Mouse (Mus musculus) hindbrain, embryonic 11.5 days (tissue): ENCODE data around the gene Josd2. TPM values are rescaled to one million over a fixed set of nuclear protein-coding genes. Genes with fewer than 3 reads are reported as not detected.

Experiments used
- ATAC-seq: fragments of 200-750 bp; cut with Nextera tagmentation; 2 replicates; pipeline ENCODE4 v1.8.0; 2017; ENCODE audit warnings: mild to moderate bottlenecking, moderate TSS enrichment, moderate library complexity; ENCODE audit not compliant: low FRiP score
- DNase-seq: peaks from one replicate; pipeline ENCODE4 v3.0.0-alpha.2; 2015; ENCODE audit warnings: low spot score
- H3K27ac ChIP-seq: fragments of 300-500 bp; sonication (generic); 2 replicates; pipeline ENCODE4 v1.5.1; 2014; ENCODE audit warnings: mild to moderate bottlenecking, low read depth, low read length
- H3K27me3 ChIP-seq: fragments of 300-500 bp; sonication (generic); 2 replicates; pipeline ENCODE4 v1.6.1; 2014; ENCODE audit warnings: mild to moderate bottlenecking, low read length, moderate library complexity, mixed read lengths; ENCODE audit not compliant: control insufficient read depth, insufficient read depth
- H3K36me3 ChIP-seq: fragments of 300-500 bp; sonication (generic); 2 replicates; pipeline ENCODE4 v1.6.1; 2014; ENCODE audit warnings: mild to moderate bottlenecking, low read length, moderate library complexity, mixed read lengths; ENCODE audit not compliant: control insufficient read depth, insufficient read depth
- H3K4me1 ChIP-seq: fragments of 300-500 bp; sonication (generic); replicated peaks from 2 replicates; pipeline ENCODE4 v1.6.1; 2014; ENCODE audit warnings: low read length, mixed read lengths; ENCODE audit not compliant: control insufficient read depth, insufficient read depth
- H3K4me2 ChIP-seq: fragments of 300-500 bp; sonication (generic); replicated peaks from 2 replicates; pipeline ENCODE4 v1.6.1; 2014; ENCODE audit warnings: mild to moderate bottlenecking, low read depth, low read length
- H3K4me3 ChIP-seq: fragments of 300-500 bp; sonication (generic); 2 replicates; pipeline ENCODE4 v1.5.1; 2014; ENCODE audit warnings: low read depth, low read length
- H3K9ac ChIP-seq: fragments of 300-500 bp; sonication (generic); 2 replicates; pipeline ENCODE4 v1.6.1; 2014; ENCODE audit warnings: low read depth, low read length
- H3K9me3 ChIP-seq: fragments of 300-500 bp; sonication (generic); 2 replicates; pipeline ENCODE4 v1.6.1; 2016; ENCODE audit warnings: low read length; ENCODE audit not compliant: control insufficient read depth
- WGBS: fragments of 180-500 bp; shearing (Covaris S2); extraction: QIAGEN DNeasy Blood & Tissue Kit; methylation state at CpG from one replicate; pipeline ENCODE4 v1.1.7; 2014; 5-methylcytosine and 5-hydroxymethylcytosine counted together
- polyA plus RNA-seq: library from polyadenylated mRNA; unstranded; fragments of >200 nt; fragmentation: Nextera tagmentation; extraction: Ambion mirVana; gene quantifications from 2 replicates; pipeline ENCODE4 v1.2.1, GENCODE M21; 2014

The Josd2 gene
- polyA plus RNA-seq, 1 experiment from 2014 or later = 59.1 TPM

DNA sequence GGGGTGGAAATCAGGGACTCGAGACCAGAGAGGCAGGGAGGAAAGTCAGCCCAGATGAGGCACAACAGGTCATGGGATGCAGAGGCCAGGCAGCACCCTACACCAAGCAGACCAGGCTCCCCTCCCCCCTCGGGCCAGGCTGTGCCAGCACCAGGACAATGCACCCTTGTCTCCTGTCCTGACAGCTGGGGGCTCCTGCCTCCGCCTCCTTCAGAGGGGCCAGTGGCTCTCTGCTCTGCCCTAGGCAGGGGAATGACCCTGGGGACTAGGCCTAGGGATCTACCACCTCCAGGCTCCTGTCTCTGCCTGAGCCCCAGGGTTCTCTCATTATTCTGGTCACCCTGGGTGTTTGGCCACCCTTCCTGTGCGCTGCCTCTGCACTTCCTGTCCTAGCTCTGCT, 6.6 kb downstream of the Josd2 start:
- H3K27me3 ChIP-seq = no peaks in the 10 kb centered on the region; the same call in 1 of the 2 replicates

DNA sequence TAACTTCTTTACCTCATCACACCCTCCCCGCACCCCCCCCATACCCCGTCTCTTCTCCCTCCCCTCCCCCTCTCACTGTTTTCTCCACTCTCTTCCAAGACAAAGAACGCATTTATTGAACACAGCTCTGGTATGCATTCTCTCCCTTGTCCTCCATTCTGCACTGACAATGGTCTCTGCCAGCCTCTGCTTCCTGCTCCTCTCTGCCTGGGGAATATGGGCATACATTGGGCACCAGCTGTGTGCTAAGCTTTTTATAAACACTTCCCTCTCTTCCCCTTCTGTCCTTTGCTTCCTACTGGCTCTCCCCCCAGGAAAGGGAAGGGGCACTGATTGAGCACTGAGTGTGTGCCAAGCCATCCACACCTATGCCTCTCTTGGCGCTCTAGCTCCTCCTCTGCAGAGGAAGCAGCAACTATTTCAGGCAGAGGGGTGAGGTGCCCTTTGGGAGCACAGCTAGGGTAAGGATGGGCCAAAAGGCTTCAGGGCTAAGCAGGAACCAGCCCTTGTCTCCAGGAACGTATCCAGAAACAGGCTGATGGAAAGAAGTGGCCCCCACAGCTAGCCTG, 7.3 kb downstream of the Josd2 start:
- Histone ChIP-seq H3K4me1 (peaks cover 8% of the 10 kb centered on the region), H3K27me3 (no peaks in the 10 kb centered on the region; the same call in 1 of the 2 replicates), H3K4me3 (no peak overlapping the region), H3K4me2 (no peak overlapping the region), H3K9ac (no peak overlapping the region), H3K9me3 (no peaks in the 10 kb centered on the region), H3K36me3 (no peaks in the 10 kb centered on the region), H3K27ac (peak overlapping the region; percentile 58; the same call in 1 of the 2 replicates)
- DNase-seq = no peak
- peak; percentile 18; the same call in 1 of the 2 replicates for ATAC-seq
- 26% methylated on average over 5 of the region's 5 CpGs for WGBS

More for the DNA sequence above, 6.6 kb downstream of the Josd2 start:
- ATAC-seq = peak; percentile 82
- no peaks in the 10 kb centered on the region for H3K9me3 ChIP-seq
- 13% methylated on average over 4 of the region's 4 CpGs for WGBS
- no peak overlapping the region for H3K4me3 ChIP-seq
- no peaks in the 10 kb centered on the region for H3K36me3 ChIP-seq
- H3K4me2 ChIP-seq = no peak overlapping the region
- peaks cover 8% of the 10 kb centered on the region for H3K4me1 ChIP-seq
- peak overlapping the region; percentile 41; the same call in 1 of the 2 replicates for H3K9ac ChIP-seq
- peak; percentile 68 for DNase-seq
- H3K27ac ChIP-seq = peak overlapping the region; percentile 58

DNA sequence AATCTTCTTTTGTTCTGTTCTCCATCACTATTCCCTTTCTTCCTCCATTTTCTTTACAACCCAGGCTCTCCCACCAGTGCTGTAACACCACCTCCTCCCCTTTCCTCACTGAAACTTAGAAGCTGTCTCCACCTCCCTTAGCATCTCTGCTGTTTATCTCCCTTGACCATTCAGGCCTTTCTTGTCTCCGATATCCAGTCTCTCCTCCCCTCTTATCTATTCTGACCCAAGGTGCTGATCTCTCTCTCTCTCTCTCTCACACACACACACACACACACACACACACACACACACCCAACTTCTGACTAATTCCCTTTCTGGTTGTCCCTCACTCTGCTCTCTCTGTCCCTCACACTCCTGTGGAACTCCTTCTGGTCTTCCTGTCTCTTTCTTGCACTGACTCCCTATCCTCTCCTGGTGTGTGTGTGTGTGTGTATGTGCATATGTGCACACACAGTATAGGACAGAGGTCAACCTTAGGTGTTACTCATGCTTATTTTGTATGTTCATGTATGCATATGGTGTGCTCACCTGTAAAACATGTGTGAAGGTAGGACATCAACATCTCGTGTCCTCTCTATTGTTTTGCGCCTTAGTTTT, 15.2 kb downstream of the Josd2 start:
- WGBS = 78% methylated on average over 3 of the region's 3 CpGs
- no peaks in the 10 kb centered on the region for H3K4me1 ChIP-seq
- no peak overlapping the region for H3K4me2 ChIP-seq
- H3K27me3 ChIP-seq = peaks cover 3% of the 10 kb centered on the region; the same call in 1 of the 2 replicates
- no peak overlapping the region for H3K9ac ChIP-seq
- H3K27ac ChIP-seq = no peak overlapping the region
- H3K36me3 ChIP-seq = no peaks in the 10 kb centered on the region
- ATAC-seq (no peak), DNase-seq (no peak)
- H3K4me3 ChIP-seq = no peak overlapping the region
- H3K9me3 ChIP-seq = no peaks in the 10 kb centered on the region

DNA sequence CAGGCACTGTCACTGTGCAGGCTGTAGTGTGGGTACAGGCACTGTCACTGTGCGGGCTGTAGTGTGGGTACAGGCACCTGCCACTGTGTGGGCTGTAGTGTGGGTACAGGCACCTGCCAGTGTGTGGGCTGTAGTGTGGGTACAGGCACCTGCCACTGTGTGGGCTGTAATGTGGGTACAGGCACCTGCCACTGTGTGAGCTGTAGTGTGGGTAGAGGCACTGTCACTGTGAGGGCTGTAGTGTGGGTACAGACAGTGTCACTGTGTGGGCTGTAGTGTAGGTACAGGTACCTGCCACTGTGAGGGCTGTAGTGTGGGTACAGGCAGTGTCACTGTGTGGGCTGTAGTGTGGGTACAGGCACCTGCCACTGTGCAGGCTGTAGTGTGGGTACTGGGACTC, 16.3 kb downstream of the Josd2 start:
- ATAC-seq (no peak), DNase-seq (no peak)
- Histone ChIP-seq H3K27ac (no peak overlapping the region), H3K27me3 (0 out of 2 replicates have a peak, but pooled peaks cover 3% of the 10 kb centered on the region), H3K36me3 (no peaks in the 10 kb centered on the region), H3K9ac (no peak overlapping the region), H3K4me1 (no peaks in the 10 kb centered on the region), H3K9me3 (no peaks in the 10 kb centered on the region), H3K4me2 (no peak overlapping the region), H3K4me3 (no peak overlapping the region)
- WGBS = 100% methylated on average over 1 of the region's 1 CpGs

DNA sequence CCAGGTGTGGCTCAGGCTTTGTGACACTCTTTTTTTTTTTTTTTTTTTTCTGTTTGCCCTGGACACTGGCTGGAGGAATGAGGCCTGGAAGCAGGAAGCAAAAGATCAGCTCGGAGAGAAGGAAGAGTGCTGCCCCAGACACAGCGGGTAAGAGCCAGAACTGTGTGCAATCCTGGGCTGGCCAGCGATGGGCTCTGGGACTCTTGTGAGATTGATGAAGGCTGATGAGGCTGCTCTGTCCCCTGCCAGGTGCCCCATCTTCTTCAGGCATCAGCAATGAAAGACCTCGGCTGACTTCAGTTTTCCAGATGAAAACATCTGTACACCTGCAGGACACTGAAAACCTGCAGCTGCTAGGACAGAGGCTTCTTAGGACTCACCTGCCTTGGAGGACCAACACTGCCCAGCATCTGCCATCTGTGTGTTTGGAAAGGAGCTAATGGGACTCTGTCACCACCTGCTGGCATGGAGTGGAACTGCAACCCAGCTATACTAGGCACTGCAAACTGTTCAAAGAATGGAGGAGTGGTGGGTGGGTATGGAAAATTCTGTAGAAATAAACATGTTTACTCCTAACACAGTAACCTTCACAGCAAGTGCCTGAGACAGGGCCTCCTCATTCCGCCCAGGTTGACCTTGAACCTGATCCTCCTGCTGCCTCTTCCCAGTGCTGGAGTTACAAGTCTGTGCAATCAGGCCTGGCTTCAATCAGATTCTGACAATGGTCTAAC, 17.2 kb downstream of the Josd2 start:
- DNase-seq (peak; percentile 91), ATAC-seq (peak; percentile 75)
- H3K9ac ChIP-seq = no peak overlapping the region
- WGBS = 40% methylated on average over 5 of the region's 5 CpGs
- no peaks in the 10 kb centered on the region for H3K9me3 ChIP-seq
- H3K27ac ChIP-seq = no peak overlapping the region
- H3K27me3 ChIP-seq = 0 out of 2 replicates have a peak, but pooled peaks cover 3% of the 10 kb centered on the region
- no peaks in the 10 kb centered on the region for H3K36me3 ChIP-seq
- H3K4me3 ChIP-seq = no peak overlapping the region
- no peak overlapping the region for H3K4me2 ChIP-seq
- no peaks in the 10 kb centered on the region for H3K4me1 ChIP-seq

DNA sequence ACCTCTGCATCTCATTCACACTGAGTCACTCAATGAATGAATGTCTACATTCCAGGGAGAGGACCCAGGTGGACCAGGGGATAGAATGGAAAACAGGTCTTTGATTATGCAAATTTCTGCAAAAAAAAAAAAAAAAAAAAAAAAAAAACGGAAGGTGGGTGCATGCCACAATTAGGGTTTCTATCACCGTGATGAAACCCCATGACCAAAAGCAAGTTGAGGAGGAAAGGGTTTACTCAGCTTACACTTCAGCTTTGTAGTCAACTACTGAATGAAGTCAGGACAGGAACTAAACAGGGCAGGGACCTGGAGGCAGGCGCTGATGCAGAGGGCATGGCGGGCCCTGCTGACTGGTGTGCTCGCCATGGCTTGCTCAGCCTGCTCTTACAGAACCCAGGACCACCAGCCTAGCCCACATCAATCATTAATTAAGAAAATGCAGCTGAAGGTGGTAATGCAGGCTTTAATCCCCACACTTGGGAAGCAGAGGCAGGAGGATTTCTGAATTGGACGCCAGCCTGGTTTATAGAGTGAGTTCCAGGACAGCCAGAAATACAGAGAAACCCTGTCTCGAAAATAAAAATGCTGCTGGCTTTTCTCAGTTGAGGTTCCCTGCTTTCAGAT, 17.9 kb downstream of the Josd2 start:
- ATAC-seq (no peak; the same call in 1 of the 2 replicates), DNase-seq (no peak)
- Histone ChIP-seq H3K9ac (no peak overlapping the region), H3K4me3 (no peak overlapping the region), H3K4me2 (no peak overlapping the region), H3K9me3 (no peaks in the 10 kb centered on the region), H3K27me3 (0 out of 2 replicates have a peak, but pooled peaks cover 3% of the 10 kb centered on the region), H3K4me1 (no peaks in the 10 kb centered on the region), H3K36me3 (no peaks in the 10 kb centered on the region), H3K27ac (no peak overlapping the region)
- whole genome bisulfite sequencing = 68% methylated on average over 6 of the region's 7 CpGs

DNA sequence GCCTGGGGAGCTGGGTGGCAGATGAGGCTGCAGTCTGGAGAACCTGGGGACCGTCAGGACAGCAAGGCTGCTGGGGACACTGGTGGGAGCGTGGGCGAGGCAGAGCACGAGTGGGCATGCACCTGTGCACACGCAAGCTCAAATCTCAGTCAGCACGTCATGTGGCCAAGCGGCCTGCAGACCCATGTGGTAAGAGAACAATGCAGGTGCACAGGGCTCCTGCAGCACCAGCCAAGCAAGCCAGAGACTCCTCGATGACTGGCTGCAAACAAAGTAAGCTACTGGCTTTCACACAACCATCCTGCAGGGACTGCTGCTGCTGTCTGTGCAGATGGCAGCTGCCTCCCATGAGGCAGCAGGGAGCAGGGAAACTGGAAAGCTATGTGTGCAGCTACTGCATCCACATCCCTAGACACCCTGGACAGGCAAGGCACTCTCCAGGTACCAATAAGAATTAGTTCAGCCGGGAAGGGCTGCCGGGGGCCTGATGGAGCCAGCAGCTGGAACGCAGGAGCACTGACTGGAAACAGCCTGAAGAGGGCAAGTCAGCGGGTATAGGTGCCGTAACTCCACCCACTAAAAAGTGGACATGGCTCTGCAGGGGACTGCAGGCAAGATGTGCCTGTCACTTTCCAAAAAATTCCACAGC, 19.3 kb downstream of the Josd2 start:
- no peaks in the 10 kb centered on the region for H3K9me3 ChIP-seq
- 0 out of 2 replicates have a peak, but pooled peaks cover 3% of the 10 kb centered on the region for H3K27me3 ChIP-seq
- no peak overlapping the region for H3K4me2 ChIP-seq
- no peak overlapping the region for H3K27ac ChIP-seq
- no peak overlapping the region for H3K4me3 ChIP-seq
- H3K9ac ChIP-seq = no peak overlapping the region
- no peaks in the 10 kb centered on the region for H3K36me3 ChIP-seq
- H3K4me1 ChIP-seq = no peaks in the 10 kb centered on the region
- 67% methylated on average over 13 of the region's 13 CpGs for WGBS
- no peak for ATAC-seq
- DNase-seq = no peak

DNA sequence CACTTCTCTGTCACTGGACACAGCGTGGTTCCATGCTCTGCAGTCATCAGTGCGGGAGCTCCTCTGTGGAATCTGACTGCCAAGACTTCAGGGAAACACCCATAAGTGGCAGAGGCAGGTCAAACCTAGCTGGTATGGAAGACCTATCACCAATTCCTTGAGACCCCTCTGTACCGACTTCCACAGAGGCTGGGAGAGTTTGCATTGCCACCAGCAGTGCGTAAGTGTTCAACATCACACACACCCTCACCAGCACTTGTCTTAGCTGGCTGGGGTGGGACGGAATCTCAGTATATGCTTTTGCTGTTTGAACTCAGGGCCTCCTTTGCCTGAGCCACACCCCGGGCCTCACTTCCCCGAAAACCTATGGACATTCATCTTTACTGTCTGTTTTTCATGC, 20.2 kb downstream of the Josd2 start:
- 92% methylated on average over 7 of the region's 7 CpGs for WGBS
- ATAC-seq = no peak
- no peaks in the 10 kb centered on the region for H3K27me3 ChIP-seq

More for the DNA sequence above, 20.2 kb downstream of the Josd2 start:
- H3K4me3 ChIP-seq = no peak overlapping the region
- no peak overlapping the region for H3K4me2 ChIP-seq
- no peaks in the 10 kb centered on the region for H3K9me3 ChIP-seq
- no peaks in the 10 kb centered on the region for H3K4me1 ChIP-seq
- DNase-seq = no peak
- H3K36me3 ChIP-seq = no peaks in the 10 kb centered on the region
- no peak overlapping the region for H3K27ac ChIP-seq
- H3K9ac ChIP-seq = no peak overlapping the region
